Mouse (Mus musculus) kidney, adult 2 months (tissue): Measurements from ENCODE around the gene Dffa.

Experiments
- CTCF ChIP-seq: fragments of 200-500 bp; conservative IDR thresholded peaks from 2 replicates; pipeline ENCODE4 v1.5.1; 2011; ENCODE audit warnings: low read depth, mild to moderate bottlenecking, control low read depth, low read length, moderate library complexity, mixed read lengths; ENCODE audit not compliant: insufficient read depth, insufficient read length
- POLR2A ChIP-seq: fragments of 200-500 bp; IDR thresholded peaks from one replicate; pipeline ENCODE4 v1.6.1; 2011; ENCODE audit warnings: low read depth, low read length, control low read depth

GRCm38 (mm10) chr4:149161166-149161565 is 57.2 kb downstream of the Dffa start:
- TF ChIP-seq CTCF: no peak
- no peak for TF ChIP-seq POLR2A
